Mouse (Mus musculus) bone marrow, adult 2 months (tissue): ENCODE results near the gene Hhat.

Experiments
- CTCF ChIP-seq: fragments of 200-500 bp; IDR thresholded peaks from 2 replicates; pipeline ENCODE4 v1.5.1; 2011; ENCODE audit warnings: low read length, control low read depth; ENCODE audit not compliant: control insufficient read depth, insufficient read depth
- POLR2A ChIP-seq: fragments of 200-500 bp; IDR thresholded peaks from 2 replicates; pipeline ENCODE4 v1.6.1; 2011; ENCODE audit warnings: low read depth, mild to moderate bottlenecking, control low read depth, low read length, borderline replicate concordance; ENCODE audit not compliant: control insufficient read depth

DNA sequence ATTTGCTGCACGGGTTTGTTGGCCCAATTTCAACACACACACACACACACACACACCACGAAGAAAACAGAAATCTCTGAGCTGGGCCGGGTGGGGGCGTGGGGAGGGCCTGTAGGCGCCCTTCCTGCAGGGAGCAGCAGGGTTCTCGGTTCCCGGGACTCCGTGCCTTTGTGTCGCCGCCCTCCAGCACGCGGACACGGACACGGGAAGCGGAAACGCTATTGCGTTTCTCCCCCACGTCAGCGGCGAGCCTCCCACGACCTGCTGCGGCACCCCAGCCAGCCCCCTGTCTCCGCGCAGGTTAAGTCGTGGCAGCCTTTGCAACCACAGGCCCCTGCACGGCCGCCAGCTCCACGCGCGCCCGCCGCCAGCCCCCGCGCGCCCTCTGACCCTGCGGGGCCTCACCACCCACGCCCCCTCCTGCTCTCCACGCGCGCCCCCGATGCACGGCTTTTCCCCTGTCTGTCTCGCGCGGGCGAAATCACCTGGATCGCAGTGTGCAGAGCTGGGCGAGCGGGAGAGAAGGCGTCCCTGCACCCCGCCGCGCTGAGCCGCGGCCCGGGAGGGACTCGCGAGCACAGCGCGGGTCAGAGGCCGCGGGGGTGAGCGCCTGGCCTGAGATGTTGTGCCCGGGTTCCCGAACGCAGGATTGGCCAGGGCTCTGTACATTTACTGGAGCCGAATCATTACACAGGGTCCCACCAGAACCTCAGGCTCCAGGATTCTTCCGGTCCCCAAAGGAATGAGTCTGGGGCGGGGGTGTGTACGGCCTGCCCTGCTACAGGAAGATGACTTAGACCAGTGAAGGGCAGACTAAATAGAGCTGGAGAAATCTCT lies at the start of gene Hhat:
- peak; percentile 80; the same call in 1 of the 2 replicates for TF ChIP-seq POLR2A
- no peak for TF ChIP-seq CTCF
